Mouse (Mus musculus): Measurements from ENCODE around the gene Scrn1. TPM values are rescaled to one million over a fixed set of nuclear protein-coding genes. Genes with fewer than 3 reads are reported as not detected.

Gene Scrn1
- polyA plus RNA-seq, 1 experiment from 2014 or later: 12.3 TPM

DNA sequence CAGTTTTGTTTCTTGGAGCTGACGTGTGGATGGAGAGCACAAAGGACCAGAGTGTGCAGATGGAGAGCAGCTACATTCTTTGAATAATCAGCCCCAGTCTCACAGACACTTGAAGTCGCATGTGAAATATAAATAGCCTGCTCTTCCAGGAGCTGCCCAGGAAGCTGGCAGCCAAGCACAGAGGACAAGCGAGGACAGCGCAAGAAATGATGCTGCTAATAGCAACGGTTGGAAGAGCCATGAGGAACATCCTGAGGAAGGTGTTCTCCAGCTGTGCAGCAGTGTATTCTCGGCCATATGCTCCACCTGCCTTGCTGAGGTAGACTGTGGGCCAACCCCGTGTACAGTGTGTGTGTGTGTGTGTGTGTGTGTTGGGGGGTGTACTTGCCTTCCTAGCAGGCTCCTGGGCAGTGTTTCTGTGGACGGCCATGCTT lies 35.2 kb downstream of the Scrn1 start:
- WGBS: 62% methylated on average over 8 of the region's 8 CpGs
- Histone ChIP-seq H3K9me3 (ENCODE audit: control insufficient read depth, low read depth, low read length) (no peaks in the 10 kb centered on the region), H3K4me2 (replicated peaks; ENCODE audit: low read depth, low read length) (no peak overlapping the region), H3K9ac (replicated peaks; ENCODE audit: low read depth, low read length) (no peak overlapping the region), H3K27ac (ENCODE audit: low read length) (no peak overlapping the region), H3K36me3 (ENCODE audit: control insufficient read depth, insufficient read depth, low read length) (no peaks in the 10 kb centered on the region), H3K4me1 (ENCODE audit: control insufficient read depth, insufficient read depth, low read length) (no peaks in the 10 kb centered on the region), H3K27me3 (ENCODE audit: control insufficient read depth, insufficient read depth, low read length) (no peaks in the 10 kb centered on the region), H3K4me3 (ENCODE audit: low read depth, low read length) (no peak overlapping the region)
- ATAC-seq (ENCODE audit: insufficient number of reproducible peaks, insufficient read depth, low FRiP score, low read depth): no peak

- Histone ChIP-seq H3K9me3 (ENCODE audit: control insufficient read depth, low read depth, low read length) (no peaks in the 10 kb centered on the region), H3K4me2 (replicated peaks; ENCODE audit: low read depth, low read length) (no peak overlapping the region), H3K4me3 (ENCODE audit: low read depth, low read length) (no peak overlapping the region), H3K27me3 (ENCODE audit: control insufficient read depth, insufficient read depth, low read length) (no peaks in the 10 kb centered on the region), H3K27ac (ENCODE audit: low read length) (no peak overlapping the region), H3K9ac (replicated peaks; ENCODE audit: low read depth, low read length) (no peak overlapping the region), H3K36me3 (ENCODE audit: control insufficient read depth, insufficient read depth, low read length) (no peaks in the 10 kb centered on the region), H3K4me1 (ENCODE audit: control insufficient read depth, insufficient read depth, low read length) (no peaks in the 10 kb centered on the region)
- WGBS: 92% methylated on average over 2 of the region's 2 CpGs
- no peak for ATAC-seq (ENCODE audit: insufficient number of reproducible peaks, insufficient read depth, low FRiP score, low read depth)
Measured at GRCm38 (mm10) chr6:54530182-54530581, 36.1 kb downstream of the Scrn1 start.

DNA sequence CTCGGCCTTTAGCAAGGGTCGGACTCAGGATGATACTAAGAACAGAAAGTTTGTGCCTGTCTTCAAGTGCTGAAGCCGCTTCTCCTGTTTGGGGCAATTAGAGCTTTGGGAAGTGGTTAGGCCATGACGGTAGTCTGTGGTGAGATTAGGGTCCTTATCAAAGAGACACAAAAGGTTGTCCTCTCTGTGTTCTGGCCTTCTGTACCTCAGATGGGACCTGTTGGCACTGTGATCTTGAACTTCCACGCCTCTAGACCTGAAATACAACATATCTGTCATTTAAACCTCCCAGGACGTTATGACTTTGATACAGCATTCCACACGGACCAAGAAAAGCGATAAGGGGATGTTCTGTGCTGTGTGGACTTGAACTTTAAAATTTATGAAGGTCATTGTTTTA lies 37.6 kb downstream of the Scrn1 start:
- 82% methylated on average over 8 of the region's 8 CpGs for WGBS
- Histone ChIP-seq H3K9ac (replicated peaks; ENCODE audit: low read depth, low read length) (no peak overlapping the region), H3K9me3 (ENCODE audit: control insufficient read depth, low read depth, low read length) (no peaks in the 10 kb centered on the region), H3K4me1 (ENCODE audit: control insufficient read depth, insufficient read depth, low read length) (no peaks in the 10 kb centered on the region), H3K36me3 (ENCODE audit: control insufficient read depth, insufficient read depth, low read length) (no peaks in the 10 kb centered on the region), H3K27me3 (ENCODE audit: control insufficient read depth, insufficient read depth, low read length) (no peaks in the 10 kb centered on the region), H3K4me3 (ENCODE audit: low read depth, low read length) (no peak overlapping the region), H3K27ac (ENCODE audit: low read length) (no peak overlapping the region), H3K4me2 (replicated peaks; ENCODE audit: low read depth, low read length) (no peak overlapping the region)
- ATAC-seq (ENCODE audit: insufficient number of reproducible peaks, insufficient read depth, low FRiP score, low read depth): no peak

- H3K9ac ChIP-seq (replicated peaks; ENCODE audit: low read depth, low read length): no peak overlapping the region
- no peak overlapping the region for H3K27ac ChIP-seq (ENCODE audit: low read length)
- no peak overlapping the region for H3K4me3 ChIP-seq (ENCODE audit: low read depth, low read length)
- H3K4me1 ChIP-seq (ENCODE audit: control insufficient read depth, insufficient read depth, low read length): no peaks in the 10 kb centered on the region
- H3K4me2 ChIP-seq (replicated peaks; ENCODE audit: low read depth, low read length): no peak overlapping the region
- H3K27me3 ChIP-seq (ENCODE audit: control insufficient read depth, insufficient read depth, low read length): no peaks in the 10 kb centered on the region
- 67% methylated on average over 5 of the region's 5 CpGs for WGBS
- ATAC-seq (ENCODE audit: insufficient number of reproducible peaks, insufficient read depth, low FRiP score, low read depth): no peak
- H3K36me3 ChIP-seq (ENCODE audit: control insufficient read depth, insufficient read depth, low read length): no peaks in the 10 kb centered on the region
- H3K9me3 ChIP-seq (ENCODE audit: control insufficient read depth, low read depth, low read length): no peaks in the 10 kb centered on the region
Measured at GRCm38 (mm10) chr6:54518758-54519157, 47.5 kb downstream of the Scrn1 start.

- Histone ChIP-seq H3K36me3 (ENCODE audit: control insufficient read depth, insufficient read depth, low read length) (no peaks in the 10 kb centered on the region), H3K27me3 (ENCODE audit: control insufficient read depth, insufficient read depth, low read length) (no peaks in the 10 kb centered on the region), H3K9ac (replicated peaks; ENCODE audit: low read depth, low read length) (no peak overlapping the region), H3K4me3 (ENCODE audit: low read depth, low read length) (no peak overlapping the region), H3K4me1 (ENCODE audit: control insufficient read depth, insufficient read depth, low read length) (no peaks in the 10 kb centered on the region), H3K27ac (ENCODE audit: low read length) (no peak overlapping the region), H3K9me3 (ENCODE audit: control insufficient read depth, low read depth, low read length) (no peaks in the 10 kb centered on the region), H3K4me2 (replicated peaks; ENCODE audit: low read depth, low read length) (no peak overlapping the region)
- ATAC-seq (ENCODE audit: insufficient number of reproducible peaks, insufficient read depth, low FRiP score, low read depth): no peak
- WGBS: 83% methylated on average over 2 of the region's 2 CpGs
Measured at GRCm38 (mm10) chr6:54516512-54517134, 49.7 kb downstream of the Scrn1 start.

DNA sequence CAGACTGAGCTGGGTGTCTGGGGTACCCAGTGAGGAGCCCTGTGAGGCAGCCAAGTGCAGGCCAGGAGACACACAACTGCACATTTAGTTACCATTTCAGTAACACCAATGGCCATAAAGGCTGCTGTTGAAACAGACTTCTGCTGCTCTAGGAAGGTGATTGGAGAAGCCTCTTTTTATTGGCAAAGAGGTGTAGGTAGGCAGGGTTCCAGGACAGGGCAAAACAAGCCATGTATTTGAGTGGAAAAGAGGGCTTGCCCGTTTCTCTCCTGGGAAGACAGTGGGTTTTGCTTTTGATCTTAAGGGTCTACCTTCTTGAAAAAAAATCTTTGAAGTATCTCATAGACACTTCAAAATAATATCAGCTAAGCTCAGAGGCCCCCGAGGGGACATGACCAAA lies 54.0 kb downstream of the Scrn1 start:
- H3K36me3 ChIP-seq (ENCODE audit: control insufficient read depth, insufficient read depth, low read length): no peaks in the 10 kb centered on the region
- 0 out of 2 replicates have a peak, but pooled peaks cover 3% of the 10 kb centered on the region for H3K4me1 ChIP-seq (ENCODE audit: control insufficient read depth, insufficient read depth, low read length)
- no peak for ATAC-seq (ENCODE audit: insufficient number of reproducible peaks, insufficient read depth, low FRiP score, low read depth)
- 59% methylated on average over 2 of the region's 2 CpGs for WGBS
- no peak overlapping the region for H3K9ac ChIP-seq (replicated peaks; ENCODE audit: low read depth, low read length)
- no peak overlapping the region for H3K4me2 ChIP-seq (replicated peaks; ENCODE audit: low read depth, low read length)
- H3K4me3 ChIP-seq (ENCODE audit: low read depth, low read length): no peak overlapping the region
- no peaks in the 10 kb centered on the region for H3K27me3 ChIP-seq (ENCODE audit: control insufficient read depth, insufficient read depth, low read length)
- H3K9me3 ChIP-seq (ENCODE audit: control insufficient read depth, low read depth, low read length): no peaks in the 10 kb centered on the region
- no peak overlapping the region for H3K27ac ChIP-seq (ENCODE audit: low read length)

GRCm38 (mm10) chr6:54509264-54509663 lies 57.0 kb downstream of the Scrn1 start:
- ATAC-seq (ENCODE audit: insufficient number of reproducible peaks, insufficient read depth, low FRiP score, low read depth): no peak
- 0 out of 2 replicates have a peak, but pooled peaks cover 3% of the 10 kb centered on the region for H3K4me1 ChIP-seq (ENCODE audit: control insufficient read depth, insufficient read depth, low read length)
- H3K36me3 ChIP-seq (ENCODE audit: control insufficient read depth, insufficient read depth, low read length): no peaks in the 10 kb centered on the region
- H3K9me3 ChIP-seq (ENCODE audit: control insufficient read depth, low read depth, low read length): no peaks in the 10 kb centered on the region
- no peak overlapping the region for H3K9ac ChIP-seq (replicated peaks; ENCODE audit: low read depth, low read length)
- H3K27ac ChIP-seq (ENCODE audit: low read length): no peak overlapping the region
- no peak overlapping the region for H3K4me3 ChIP-seq (ENCODE audit: low read depth, low read length)
- no peaks in the 10 kb centered on the region for H3K27me3 ChIP-seq (ENCODE audit: control insufficient read depth, insufficient read depth, low read length)
- no peak overlapping the region for H3K4me2 ChIP-seq (replicated peaks; ENCODE audit: low read depth, low read length)
- WGBS: 83% methylated on average over 13 of the region's 13 CpGs

DNA sequence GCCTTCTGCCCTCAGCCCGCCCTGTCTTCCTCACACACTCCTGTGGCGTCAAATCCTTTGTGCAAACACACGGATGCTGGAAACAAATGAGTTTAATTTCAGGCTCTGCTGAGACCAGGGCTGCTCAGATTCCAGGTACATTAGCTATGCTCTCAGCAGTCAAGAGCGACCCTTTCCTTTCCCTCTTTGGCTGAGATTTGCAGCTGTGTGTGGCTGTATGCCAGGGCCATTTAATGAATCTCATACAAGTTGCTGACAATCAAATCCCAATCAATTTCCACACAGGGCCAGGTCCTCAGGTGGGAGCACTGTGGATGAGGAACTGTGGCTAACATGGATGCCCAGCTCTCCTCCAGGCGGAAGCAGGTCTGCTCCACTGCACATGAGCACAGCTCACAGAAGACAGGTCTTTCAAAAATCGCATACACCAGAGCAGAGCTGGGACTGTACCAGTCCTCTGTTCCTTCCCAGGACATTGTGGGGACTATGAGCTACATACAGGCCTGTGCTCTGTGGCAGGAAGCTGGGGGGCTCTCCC lies 58.0 kb downstream of the Scrn1 start:
- WGBS: 31% methylated on average over 6 of the region's 6 CpGs
- H3K27ac ChIP-seq (ENCODE audit: low read length): no peak overlapping the region
- no peak overlapping the region for H3K4me3 ChIP-seq (ENCODE audit: low read depth, low read length)
- H3K9ac ChIP-seq (replicated peaks; ENCODE audit: low read depth, low read length): no peak overlapping the region
- no peaks in the 10 kb centered on the region for H3K36me3 ChIP-seq (ENCODE audit: control insufficient read depth, insufficient read depth, low read length)
- 0 out of 2 replicates have a peak, but pooled peaks cover 3% of the 10 kb centered on the region for H3K4me1 ChIP-seq (ENCODE audit: control insufficient read depth, insufficient read depth, low read length)
- no peaks in the 10 kb centered on the region for H3K27me3 ChIP-seq (ENCODE audit: control insufficient read depth, insufficient read depth, low read length)
- no peak for ATAC-seq (ENCODE audit: insufficient number of reproducible peaks, insufficient read depth, low FRiP score, low read depth)
- no peaks in the 10 kb centered on the region for H3K9me3 ChIP-seq (ENCODE audit: control insufficient read depth, low read depth, low read length)
- no peak overlapping the region for H3K4me2 ChIP-seq (replicated peaks; ENCODE audit: low read depth, low read length)

GRCm38 (mm10) chr6:54507808-54508207 lies 58.5 kb downstream of the Scrn1 start:
- 58% methylated on average over 5 of the region's 5 CpGs for WGBS
- Histone ChIP-seq H3K4me3 (ENCODE audit: low read depth, low read length) (no peak overlapping the region), H3K9ac (replicated peaks; ENCODE audit: low read depth, low read length) (no peak overlapping the region), H3K27ac (ENCODE audit: low read length) (no peak overlapping the region), H3K4me2 (replicated peaks; ENCODE audit: low read depth, low read length) (no peak overlapping the region), H3K36me3 (ENCODE audit: control insufficient read depth, insufficient read depth, low read length) (no peaks in the 10 kb centered on the region), H3K4me1 (ENCODE audit: control insufficient read depth, insufficient read depth, low read length) (0 out of 2 replicates have a peak, but pooled peaks cover 3% of the 10 kb centered on the region), H3K9me3 (ENCODE audit: control insufficient read depth, low read depth, low read length) (no peaks in the 10 kb centered on the region), H3K27me3 (ENCODE audit: control insufficient read depth, insufficient read depth, low read length) (no peaks in the 10 kb centered on the region)
- ATAC-seq (ENCODE audit: insufficient number of reproducible peaks, insufficient read depth, low FRiP score, low read depth): no peak

Data from stomach, embryonic 14.5 days (tissue).